Mouse (Mus musculus): ENCODE data around the gene Pdgfd.

DNA sequence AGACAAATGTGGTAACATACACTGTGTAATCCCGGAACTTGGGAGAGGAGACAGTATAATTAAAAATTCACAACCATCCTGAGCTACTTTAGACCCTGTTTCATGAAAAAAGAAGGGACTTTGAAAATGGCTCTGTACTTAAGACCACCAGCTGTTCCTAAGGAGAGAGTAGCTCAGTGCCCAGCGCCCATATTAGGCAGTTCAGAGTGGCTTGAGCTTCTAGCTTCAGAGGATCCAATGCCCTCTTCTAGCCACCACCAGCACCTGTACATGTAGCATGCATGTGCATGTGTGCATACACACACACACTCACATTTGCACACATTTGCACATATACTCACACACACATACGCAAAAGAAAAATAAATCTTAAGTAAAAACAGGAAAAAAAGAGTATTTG lies 136.2 kb downstream of the Pdgfd start:
- TF ChIP-seq POLR2A (IDR thresholded peaks at IDR 0.05; ENCODE audit: borderline replicate concordance, extremely low read depth, low read depth, low read length), result no peak
- TF ChIP-seq CTCF (IDR thresholded peaks at IDR 0.05; ENCODE audit: insufficient read depth, low read length), result no peak

All from lung, adult 2 months (tissue).